Mouse (Mus musculus) MEL (cell line): ENCODE data around the gene Map3k10. TPM values are rescaled to one million over a fixed set of nuclear protein-coding genes. Genes with fewer than 3 reads are reported as not detected.

Experiments used
- DNase-seq: peaks from one replicate; pipeline ENCODE4 v3.0.0; 2011; ENCODE audit warnings: low read depth, low spot score
- H3K27ac ChIP-seq: 2 replicates; pipeline ENCODE4 v1.5.1; 2012; ENCODE audit warnings: low read depth, mild to moderate bottlenecking, control low read depth, low read length, moderate library complexity; ENCODE audit not compliant: control insufficient read depth
- H3K27me3 ChIP-seq, 2 experiments: fragments of 150-350 bp in 1 of 2; sonication (generic) in 1 of 2; 2 replicates each; pipeline ENCODE4 v1.6.1; 2012; ENCODE audit warnings: low read length in 2 of 2, mild to moderate bottlenecking in 2 of 2, improper control_type of control experiment in 1 of 2, moderate library complexity in 1 of 2; ENCODE audit not compliant: insufficient read depth in 2 of 2, control insufficient read depth in 1 of 2
- H3K36me3 ChIP-seq, 2 experiments: 2 replicates each; pipeline ENCODE4 v1.6.1; 2012 to 2014; ENCODE audit warnings: low read length in 2 of 2, improper control_type of control experiment in 1 of 2, inconsistent platforms in 1 of 2, mild to moderate bottlenecking in 1 of 2; ENCODE audit not compliant: insufficient read depth in 2 of 2, control insufficient read depth in 1 of 2
- H3K4me1 ChIP-seq, 2 experiments: fragments of 150-350 bp in 1 of 2; sonication (generic) in 1 of 2; 2 replicates each; pipeline ENCODE4 v1.6.1; 2012; ENCODE audit warnings: low read length in 2 of 2, improper control_type of control experiment in 1 of 2, mild to moderate bottlenecking in 1 of 2; ENCODE audit not compliant: insufficient read depth in 2 of 2, control insufficient read depth in 1 of 2
- H3K4me3 ChIP-seq, 2 experiments: fragments of 150-350 bp in 1 of 2; sonication (generic) in 1 of 2; 2 replicates each; pipeline ENCODE4 v1.5.1; 2012; ENCODE audit warnings: low read depth in 2 of 2, low read length in 2 of 2, mild to moderate bottlenecking in 2 of 2, moderate library complexity in 2 of 2, control low read depth in 1 of 2, improper control_type of control experiment in 1 of 2; ENCODE audit not compliant: control insufficient read depth in 1 of 2, insufficient read depth in 1 of 2
- H3K79me2 ChIP-seq: 2 replicates; pipeline ENCODE4 v1.6.1; 2012; ENCODE audit warnings: mild to moderate bottlenecking, low read length, moderate library complexity; ENCODE audit not compliant: control insufficient read depth, poor library complexity, insufficient read depth
- H3K9ac ChIP-seq: 2 replicates; pipeline ENCODE4 v1.6.1; 2012; ENCODE audit warnings: low read depth, mild to moderate bottlenecking, control low read depth, low read length, moderate library complexity; ENCODE audit not compliant: control insufficient read depth, poor library complexity, severe bottlenecking
- H3K9me3 ChIP-seq: fragments of 150-350 bp; sonication (generic); replicated peaks from 2 replicates; pipeline ENCODE4 v1.6.1; 2012; ENCODE audit warnings: mild to moderate bottlenecking, low read length, improper control_type of control experiment, moderate library complexity; ENCODE audit not compliant: insufficient read depth
- CHD1 ChIP-seq: IDR thresholded peaks from 2 replicates; pipeline ENCODE4 v1.6.1; 2012; ENCODE audit warnings: low read depth, mild to moderate bottlenecking, inconsistent platforms, low read length, improper control_type of control experiment
- CHD2 ChIP-seq: IDR thresholded peaks from 2 replicates; pipeline ENCODE4 v1.6.1; 2011; ENCODE audit warnings: low read length, improper control_type of control experiment
- GABPA ChIP-seq: IDR thresholded peaks from 2 replicates; pipeline ENCODE4 v1.6.1; 2012; ENCODE audit warnings: low read depth, mild to moderate bottlenecking, inconsistent platforms, low read length, improper control_type of control experiment, moderate library complexity
- JUND ChIP-seq: IDR thresholded peaks from 2 replicates; pipeline ENCODE4 v1.6.1; 2011; ENCODE audit warnings: low read depth, mild to moderate bottlenecking, improper control_type of control experiment, low read length
- MAZ ChIP-seq: IDR thresholded peaks from 2 replicates; pipeline ENCODE4 v1.6.1; 2012; ENCODE audit warnings: low read depth, mild to moderate bottlenecking, inconsistent platforms, low read length, improper control_type of control experiment
- MXI1 ChIP-seq: IDR thresholded peaks from 2 replicates; pipeline ENCODE4 v1.6.1; 2011; ENCODE audit warnings: mild to moderate bottlenecking, low read depth, low read length, improper control_type of control experiment
- MYB ChIP-seq: IDR thresholded peaks from 2 replicates; pipeline ENCODE4 v1.6.1; 2011; ENCODE audit warnings: mild to moderate bottlenecking, low read depth, low read length, improper control_type of control experiment
- MYC ChIP-seq: IDR thresholded peaks from 2 replicates; pipeline ENCODE4 v1.6.1; 2011; ENCODE audit warnings: low read depth, mild to moderate bottlenecking, low read length, improper control_type of control experiment, moderate library complexity
- NELFE ChIP-seq: IDR thresholded peaks from 2 replicates; pipeline ENCODE4 v1.6.1; 2011; ENCODE audit warnings: low read depth, low read length, improper control_type of control experiment
- NRF1 ChIP-seq: IDR thresholded peaks from 2 replicates; pipeline ENCODE4 v1.6.1; 2014; ENCODE audit warnings: low read depth, mild to moderate bottlenecking, inconsistent platforms, low read length, improper control_type of control experiment, moderate library complexity; ENCODE audit not compliant: poor library complexity, insufficient read depth, severe bottlenecking
- POLR2A ChIP-seq, 2 experiments: IDR thresholded peaks; 2 replicates each; pipeline ENCODE4 v1.6.1; 2011 to 2012; ENCODE audit warnings: low read length in 2 of 2, mild to moderate bottlenecking in 2 of 2, control low read depth in 1 of 2, improper control_type of control experiment in 1 of 2, low read depth in 1 of 2, moderate library complexity in 1 of 2; ENCODE audit not compliant: control insufficient read depth in 1 of 2, insufficient read depth in 1 of 2, poor library complexity in 1 of 2
- SIN3A ChIP-seq: IDR thresholded peaks from 2 replicates; pipeline ENCODE4 v1.6.1; 2012; ENCODE audit warnings: low read length, improper control_type of control experiment, inconsistent platforms
- TAL1 ChIP-seq: IDR thresholded peaks from 2 replicates; pipeline ENCODE4 v1.6.1; 2012; ENCODE audit warnings: mild to moderate bottlenecking, inconsistent platforms, low read length, moderate library complexity, mixed read lengths
- ZKSCAN1 ChIP-seq: IDR thresholded peaks from 2 replicates; pipeline ENCODE4 v1.6.1; 2012; ENCODE audit warnings: low read depth, mild to moderate bottlenecking, inconsistent platforms, low read length, improper control_type of control experiment, moderate library complexity
- ZNF384 ChIP-seq: IDR thresholded peaks from 2 replicates; pipeline ENCODE4 v1.6.1; 2012; ENCODE audit warnings: low read depth, mild to moderate bottlenecking, inconsistent platforms, low read length, improper control_type of control experiment
- polyA plus RNA-seq, 2 experiments: library from polyadenylated mRNA; stranded (reverse) in 1 of 2; unstranded in 1 of 2; fragments of >175 nt in 1 of 2; fragments of >200 nt in 1 of 2; gene quantifications; 2 replicates each; pipeline versions ENCODE4 v1.2.1 to v1.2.4; 2012; ENCODE audit warnings: low replicate concordance in 2 of 2, low read depth in 1 of 2; ENCODE audit not compliant: insufficient read length in 2 of 2, insufficient read depth in 1 of 2, missing spikeins in 1 of 2
- total RNA-seq: library from RNA; depleted of rRNA; stranded (reverse); fragments of 300-350 nt; gene quantifications from 2 replicates; pipeline ENCODE4 v1.2.3, GENCODE M21; 2012

Gene Map3k10
- total and polyA plus RNA-seq, 3 experiments: 22.0 to 33.3 TPM; not detected in 1

DNA sequence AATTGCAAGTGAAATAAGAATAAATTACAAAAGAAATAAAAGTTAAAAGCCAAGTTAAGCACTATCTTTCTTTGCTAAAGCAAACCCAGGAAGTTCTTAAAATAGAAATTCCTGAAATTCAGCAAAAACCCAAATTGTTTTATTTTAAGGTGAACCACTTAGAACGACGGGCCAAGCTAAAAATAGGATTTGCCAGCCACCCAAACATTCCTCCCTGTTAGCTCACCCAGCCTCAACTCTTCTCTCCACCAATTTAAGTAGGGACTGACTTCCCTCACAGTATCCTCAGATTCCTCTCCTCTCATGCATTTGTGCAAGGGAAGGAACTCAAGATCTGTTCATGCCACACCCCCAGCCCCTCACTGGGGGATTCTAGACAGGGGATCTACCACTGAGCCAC is 8.8 kb upstream of the Map3k10 start:
- Histone ChIP-seq H3K27me3 (no peaks in the 10 kb centered on the region), H3K9ac (no peak overlapping the region), H3K79me2 (no peaks in the 10 kb centered on the region; the same call in 1 of the 2 replicates), H3K4me1 (peaks cover 0 to 2% of the 10 kb centered on the region in 2 experiments; a peak in 1 of 4 replicates), H3K9me3 (no peaks in the 10 kb centered on the region), H3K4me3 (no peak overlapping the region), H3K36me3 (no peaks in the 10 kb centered on the region; a peak in 1 of 4 replicates), H3K27ac (no peak overlapping the region)
- no peak for DNase-seq
- no peak for TF ChIP-seq CHD1
- TF ChIP-seq CHD2: no peak
- TF ChIP-seq GABPA: no peak
- TF ChIP-seq MXI1: no peak
- TF ChIP-seq MAZ: no peak
- TF ChIP-seq MYC: no peak
- no peak for TF ChIP-seq JUND
- TF ChIP-seq ZKSCAN1: no peak

DNA sequence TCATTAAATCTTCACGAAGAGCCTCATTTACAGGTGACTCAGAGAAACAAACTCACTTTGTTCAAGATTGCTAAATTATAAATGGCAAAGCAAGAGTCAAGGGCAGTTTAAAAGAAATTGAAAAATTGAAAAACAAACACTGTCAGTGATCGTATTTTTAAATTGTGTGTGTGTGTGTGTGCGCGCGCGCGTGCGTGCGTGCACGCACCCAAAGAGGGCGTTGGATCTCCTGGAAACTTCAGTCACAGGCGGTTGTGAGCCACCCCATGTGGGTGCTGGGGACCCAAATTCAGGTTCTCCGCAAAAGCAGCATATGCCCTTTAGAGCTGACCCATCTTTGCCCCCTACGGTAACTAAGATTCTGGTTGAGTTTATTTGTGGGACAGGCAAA is 819 bp upstream of the Map3k10 start:
- peaks cover 0 to 13% of the 10 kb centered on the region in 2 experiments; a peak in 2 of 4 replicates for H3K36me3 ChIP-seq
- H3K4me3 ChIP-seq: peak overlapping the region; percentile 71 to 99
- peaks cover 10% of the 10 kb centered on the region for H3K79me2 ChIP-seq
- no peaks in the 10 kb centered on the region for H3K27me3 ChIP-seq
- H3K4me1 ChIP-seq: peaks cover 2 to 21% of the 10 kb centered on the region in 2 experiments; a peak in 3 of 4 replicates
- peak overlapping the region; percentile 99 for H3K9ac ChIP-seq
- DNase-seq: peak; percentile 79
- no peak for TF ChIP-seq TAL1
- TF ChIP-seq MYB: no peak
- TF ChIP-seq SIN3A: 0 out of 2 replicates have a peak, but pooled peaks have one; percentile 8
- TF ChIP-seq NELFE: peak; percentile 31; the same call in 1 of the 2 replicates
- peak; percentile 72 for TF ChIP-seq NRF1
- H3K27ac ChIP-seq: peak overlapping the region; percentile 100
- no peaks in the 10 kb centered on the region for H3K9me3 ChIP-seq

DNA sequence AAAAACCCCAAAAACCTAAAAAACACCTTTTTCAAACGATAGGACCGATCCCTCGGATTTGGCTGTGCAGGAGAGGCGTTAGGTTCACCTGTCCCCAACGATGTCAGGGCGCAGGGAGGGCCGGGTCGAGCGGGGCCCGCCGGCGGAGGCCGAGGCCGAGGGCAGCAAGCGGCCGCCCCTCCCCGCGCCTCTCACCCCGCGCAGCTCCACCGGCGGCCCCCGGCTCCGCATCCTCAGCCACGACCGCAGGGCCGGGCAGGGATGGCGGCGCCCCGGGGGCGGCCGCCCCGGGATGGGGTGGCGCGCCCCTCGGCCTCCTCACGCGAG is 240 bp downstream of the Map3k10 start:
- H3K4me3 ChIP-seq: peak overlapping the region; percentile 71 to 99
- peaks cover 0 to 13% of the 10 kb centered on the region in 2 experiments; a peak in 2 of 4 replicates for H3K36me3 ChIP-seq
- H3K9ac ChIP-seq: peak overlapping the region; percentile 99
- 0 out of 4 replicates have a peak, but pooled peaks of 1 of the 2 experiments have one; percentile 13 for TF ChIP-seq POLR2A (IDR thresholded peaks at IDR 0.05; ENCODE audit: control insufficient read depth in 1 of 2, insufficient read depth in 1 of 2, low read depth in 1 of 2, low read length in 2 of 2, poor library complexity in 1 of 2)
- no peak for TF ChIP-seq ZNF384
- TF ChIP-seq NRF1: peak; percentile 42; the same call in 1 of the 2 replicates
- peaks cover 10% of the 10 kb centered on the region for H3K79me2 ChIP-seq
- no peaks in the 10 kb centered on the region for H3K27me3 ChIP-seq
- H3K27ac ChIP-seq: peak overlapping the region; percentile 10; the same call in 1 of the 2 replicates
- H3K4me1 ChIP-seq: peaks cover 2 to 21% of the 10 kb centered on the region in 2 experiments; a peak in 3 of 4 replicates
- H3K9me3 ChIP-seq: no peaks in the 10 kb centered on the region
- no peak for DNase-seq
